Mouse (Mus musculus) intestine, embryonic 14.5 days (tissue): ENCODE data around the gene Arid4b. TPM values are rescaled to one million over a fixed set of nuclear protein-coding genes. Genes with fewer than 3 reads are reported as not detected.

ENCODE experiments used
- ATAC-seq: fragments of 200-750 bp; cut with Nextera tagmentation; replicated peaks from 2 replicates; pipeline ENCODE4 v1.8.0; 2017; ENCODE audit warnings: low read depth, moderate number of reproducible peaks, moderate TSS enrichment, moderate library complexity; ENCODE audit not compliant: low FRiP score, low TSS enrichment
- DNase-seq: peaks from one replicate; pipeline ENCODE4 v3.0.0-alpha.2; 2018; ENCODE audit warnings: low spot score
- H3K27ac ChIP-seq: fragments of 300-500 bp; sonication (generic); 2 replicates; pipeline ENCODE4 v1.5.1; 2014; ENCODE audit warnings: low read depth, mild to moderate bottlenecking, control low read depth
- H3K27me3 ChIP-seq: fragments of 300-500 bp; sonication (generic); replicated peaks from 2 replicates; pipeline ENCODE4 v1.6.1; 2014; ENCODE audit warnings: low read length, control low read depth; ENCODE audit not compliant: control insufficient read depth, insufficient read depth
- H3K36me3 ChIP-seq: fragments of 300-500 bp; sonication (generic); 2 replicates; pipeline ENCODE4 v1.6.1; 2014; ENCODE audit warnings: low read length, control low read depth; ENCODE audit not compliant: control insufficient read depth, insufficient read depth
- H3K4me1 ChIP-seq: fragments of 300-500 bp; sonication (generic); replicated peaks from 2 replicates; pipeline ENCODE4 v1.6.1; 2014; ENCODE audit warnings: low read length, control low read depth, mixed read lengths; ENCODE audit not compliant: control insufficient read depth, insufficient read depth
- H3K4me2 ChIP-seq: fragments of 300-500 bp; sonication (generic); 2 replicates; pipeline ENCODE4 v1.6.1; 2014; ENCODE audit warnings: low read length
- H3K4me3 ChIP-seq: fragments of 300-500 bp; sonication (generic); 2 replicates; pipeline ENCODE4 v1.5.1; 2014; ENCODE audit warnings: low read depth, low read length, control low read depth, mixed read lengths
- H3K9ac ChIP-seq: fragments of 300-500 bp; sonication (generic); 2 replicates; pipeline ENCODE4 v1.6.1; 2014; ENCODE audit warnings: mild to moderate bottlenecking, low read length
- H3K9me3 ChIP-seq: fragments of 300-500 bp; sonication (generic); 2 replicates; pipeline ENCODE4 v1.6.1; 2016; ENCODE audit warnings: low read length, control low read depth; ENCODE audit not compliant: control insufficient read depth
- WGBS: fragments of 180-500 bp; shearing (Covaris S2); extraction: QIAGEN DNeasy Blood & Tissue Kit; methylation state at CpG from one replicate; pipeline ENCODE4 v1.1.7; 2014; 5-methylcytosine and 5-hydroxymethylcytosine counted together
- polyA plus RNA-seq: library from polyadenylated mRNA; unstranded; fragments of >200 nt; fragmentation: Nextera tagmentation; extraction: Ambion mirVana; gene quantifications from 2 replicates; pipeline ENCODE4 v1.2.1, GENCODE M21; 2014

Arid4b gene
- polyA plus RNA-seq, 1 experiment from 2014 or later, result 58.4 TPM

GRCm38 (mm10) chr13:14111146-14111545, 48.1 kb downstream of the Arid4b start:
- no peaks in the 10 kb centered on the region for H3K4me1 ChIP-seq

GRCm38 (mm10) chr13:14113746-14114528, 50.9 kb downstream of the Arid4b start:
- Histone ChIP-seq H3K9ac (no peak overlapping the region), H3K4me2 (no peak overlapping the region), H3K4me1 (no peaks in the 10 kb centered on the region), H3K4me3 (no peak overlapping the region), H3K9me3 (no peaks in the 10 kb centered on the region), H3K27me3 (no peaks in the 10 kb centered on the region), H3K27ac (no peak overlapping the region), H3K36me3 (no peaks in the 10 kb centered on the region)
- 86% methylated on average over 4 of the region's 4 CpGs for WGBS
- ATAC-seq (no peak), DNase-seq (no peak)

More at GRCm38 (mm10) chr13:14111146-14111545, 48.1 kb downstream of the Arid4b start:
- 52% methylated on average over 1 of the region's 1 CpGs for WGBS
- Histone ChIP-seq H3K27ac (no peak overlapping the region), H3K9ac (no peak overlapping the region), H3K9me3 (no peaks in the 10 kb centered on the region), H3K4me2 (no peak overlapping the region), H3K4me3 (no peak overlapping the region), H3K36me3 (no peaks in the 10 kb centered on the region), H3K27me3 (no peaks in the 10 kb centered on the region)
- ATAC-seq (no peak), DNase-seq (no peak)

GRCm38 (mm10) chr13:14115805-14116204, 52.8 kb downstream of the Arid4b start:
- H3K4me3 ChIP-seq, result no peak overlapping the region
- ATAC-seq, result no peak

GRCm38 (mm10) chr13:14131651-14132050, 68.6 kb downstream of the Arid4b start:
- no peak overlapping the region for H3K27ac ChIP-seq
- 93% methylated on average over 1 of the region's 1 CpGs for WGBS
- H3K27me3 ChIP-seq, result no peaks in the 10 kb centered on the region
- no peak overlapping the region for H3K9ac ChIP-seq
- DNase-seq (no peak), ATAC-seq (no peak)
- no peaks in the 10 kb centered on the region for H3K9me3 ChIP-seq
- peaks cover 51% of the 10 kb centered on the region for H3K36me3 ChIP-seq
- H3K4me3 ChIP-seq, result no peak overlapping the region
- no peak overlapping the region for H3K4me2 ChIP-seq
- no peaks in the 10 kb centered on the region for H3K4me1 ChIP-seq

More at GRCm38 (mm10) chr13:14115805-14116204, 52.8 kb downstream of the Arid4b start:
- 98% methylated on average over 2 of the region's 2 CpGs for WGBS
- no peaks in the 10 kb centered on the region for H3K27me3 ChIP-seq
- DNase-seq, result no peak
- no peak overlapping the region for H3K4me2 ChIP-seq
- H3K36me3 ChIP-seq, result no peaks in the 10 kb centered on the region
- no peak overlapping the region for H3K27ac ChIP-seq
- H3K4me1 ChIP-seq, result no peaks in the 10 kb centered on the region
- H3K9ac ChIP-seq, result no peak overlapping the region
- no peaks in the 10 kb centered on the region for H3K9me3 ChIP-seq

GRCm38 (mm10) chr13:14142294-14142966, 79.4 kb downstream of the Arid4b start:
- no peak overlapping the region for H3K4me3 ChIP-seq
- DNase-seq, result no peak
- H3K27me3 ChIP-seq, result no peaks in the 10 kb centered on the region
- ATAC-seq, result no peak
- no peak overlapping the region for H3K9ac ChIP-seq
- no peak overlapping the region for H3K27ac ChIP-seq
- no peaks in the 10 kb centered on the region for H3K9me3 ChIP-seq
- H3K4me2 ChIP-seq, result no peak overlapping the region
- WGBS, result 95% methylated on average over 2 of the region's 2 CpGs
- H3K4me1 ChIP-seq, result no peaks in the 10 kb centered on the region
- peaks cover 38% of the 10 kb centered on the region for H3K36me3 ChIP-seq

- WGBS, result 95% methylated on average over 1 of the region's 1 CpGs
- H3K9ac ChIP-seq, result no peak overlapping the region
- H3K9me3 ChIP-seq, result no peaks in the 10 kb centered on the region
- H3K27me3 ChIP-seq, result no peaks in the 10 kb centered on the region
- no peak overlapping the region for H3K27ac ChIP-seq
- H3K4me2 ChIP-seq, result no peak overlapping the region
- peaks cover 22% of the 10 kb centered on the region; the same call in 1 of the 2 replicates for H3K36me3 ChIP-seq
- ATAC-seq, result peak; percentile 43; the same call in 1 of the 2 replicates
- DNase-seq, result no peak
- H3K4me3 ChIP-seq, result no peak overlapping the region
- no peaks in the 10 kb centered on the region for H3K4me1 ChIP-seq
Observed at GRCm38 (mm10) chr13:14177989-14178388, 115.0 kb downstream of the Arid4b start.

GRCm38 (mm10) chr13:14179669-14180068, 116.6 kb downstream of the Arid4b start:
- H3K9me3 ChIP-seq, result no peaks in the 10 kb centered on the region
- H3K27me3 ChIP-seq, result no peaks in the 10 kb centered on the region
- no peak overlapping the region for H3K9ac ChIP-seq
- no peak for ATAC-seq
- no peak overlapping the region for H3K4me3 ChIP-seq
- no peak overlapping the region for H3K4me2 ChIP-seq
- H3K4me1 ChIP-seq, result no peaks in the 10 kb centered on the region
- WGBS, result 88% methylated on average over 3 of the region's 3 CpGs
- H3K27ac ChIP-seq, result no peak overlapping the region
- peaks cover 23% of the 10 kb centered on the region; the same call in 1 of the 2 replicates for H3K36me3 ChIP-seq
- no peak for DNase-seq

- no peak for DNase-seq
- H3K27ac ChIP-seq, result no peak overlapping the region
- no peak overlapping the region for H3K4me2 ChIP-seq
- 56% methylated on average over 2 of the region's 2 CpGs for WGBS
- no peak overlapping the region for H3K4me3 ChIP-seq
- no peaks in the 10 kb centered on the region for H3K9me3 ChIP-seq
- H3K4me1 ChIP-seq, result no peaks in the 10 kb centered on the region
- no peaks in the 10 kb centered on the region for H3K36me3 ChIP-seq
- no peak for ATAC-seq
- H3K9ac ChIP-seq, result no peak overlapping the region
- H3K27me3 ChIP-seq, result no peaks in the 10 kb centered on the region
Observed at GRCm38 (mm10) chr13:14245946-14246345, 182.9 kb downstream of the Arid4b start.
